Mouse (Mus musculus) megakaryocyte-erythroid progenitor cell, adult 5-6 weeks (primary cell): ENCODE measurements around the gene Xrcc1. TPM values are rescaled to one million over a fixed set of nuclear protein-coding genes. Genes with fewer than 3 reads are reported as not detected.
"Not testable (repeated sequence)": the region's sequence is repeated elsewhere in the genome, so short reads cannot be mapped to it uniquely, and the experiment has no call there.

ENCODE experiments used
- ATAC-seq: replicated peaks from 2 replicates; pipeline ENCODE4 v1.8.0; 2016; ENCODE audit warnings: mild to moderate bottlenecking, inconsistent platforms; ENCODE audit not compliant: severe bottlenecking, poor library complexity, low FRiP score, low TSS enrichment
- total RNA-seq, 2 experiments: library from RNA; stranded (forward) in 1 of 2; stranded (reverse) in 1 of 2; fragments of 200-1000, 215-1000 nt in 1 of 2; fragments of >200 nt in 1 of 2; fragmentation: Nextera tagmentation in 1 of 2; gene quantifications; 2 replicates each; pipeline ENCODE4 v1.2.3; 2014 to 2017

The Xrcc1 gene
- total RNA-seq (2014; fragmentation: Nextera tagmentation) (89.0 and 93.7 TPM in 2 replicates), total RNA-seq (2017) (20.7 and 36.6 TPM in 2 replicates)

DNA sequence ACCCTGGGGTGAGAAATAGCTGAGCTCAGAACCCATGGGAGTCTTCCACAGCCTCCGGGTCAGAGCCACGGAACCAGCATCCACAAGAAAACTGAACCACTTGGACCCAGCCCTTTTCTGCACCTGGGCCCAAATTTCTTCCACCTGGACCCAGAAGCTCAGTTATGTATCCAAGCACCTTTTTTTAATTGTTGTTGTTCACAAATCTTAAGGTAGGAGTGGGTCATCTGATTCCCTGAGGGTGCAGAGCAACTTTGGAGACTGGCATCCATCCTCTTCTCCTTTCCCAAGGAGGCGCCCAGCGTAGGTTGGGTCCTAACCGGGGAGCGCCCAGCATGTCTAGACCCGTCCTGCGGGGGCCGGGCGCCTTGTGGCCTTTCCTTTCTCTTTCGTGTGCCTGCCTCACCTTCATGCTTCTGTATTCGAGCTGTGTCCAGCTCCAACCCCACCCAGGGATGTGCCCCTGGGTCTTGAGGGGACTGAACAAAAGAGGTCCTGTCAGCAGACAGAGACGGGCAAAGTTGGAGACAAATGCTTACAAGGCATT lies at the start of gene Xrcc1, which contains the start of gene Pinlyp:
Gene Xrcc1 (plus strand): TSS at position 222 of the 547 bp plus-strand sequence.
Gene Pinlyp (minus strand): TSS at position 51 of the 547 bp plus-strand sequence.
- 0 out of 2 replicates have a peak, but pooled peaks have one; percentile 6 for ATAC-seq

DNA sequence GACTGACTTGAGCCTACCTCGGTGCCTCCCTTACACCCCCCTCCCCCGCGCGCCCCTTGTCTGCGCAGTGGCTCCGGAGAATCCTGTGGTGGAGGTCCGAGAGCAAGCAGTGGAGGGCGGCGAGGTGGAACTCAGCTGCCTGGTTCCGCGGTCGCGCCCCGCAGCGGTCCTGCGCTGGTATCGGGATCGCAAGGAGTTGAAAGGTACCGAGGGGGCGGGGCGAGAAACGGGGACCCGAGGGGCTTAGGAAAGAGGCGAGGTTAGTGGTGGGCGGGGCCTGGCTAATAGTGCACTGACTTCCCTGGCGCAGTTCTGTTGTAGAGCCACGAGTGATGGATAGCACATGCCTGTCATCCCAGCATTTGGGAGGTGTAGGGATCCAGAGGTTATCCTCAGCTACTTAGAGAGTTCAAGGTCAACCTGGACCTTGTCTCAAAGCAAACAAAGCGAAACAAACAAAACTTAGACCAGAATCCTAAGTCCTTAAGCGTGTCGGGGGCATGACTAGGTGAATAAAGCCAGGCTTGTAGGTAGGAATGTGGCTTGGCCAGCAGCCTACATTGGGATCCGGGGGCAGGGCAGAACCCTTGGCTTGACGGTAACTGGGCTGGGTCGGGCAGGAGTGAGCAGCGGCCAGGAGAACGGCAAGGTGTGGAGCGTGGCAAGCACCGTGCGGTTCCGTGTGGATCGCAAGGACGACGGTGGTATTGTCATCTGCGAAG lies 46.1 kb upstream of the Xrcc1 start:
- 0 out of 2 replicates have a peak, but pooled peaks have one; percentile 45 for ATAC-seq

DNA sequence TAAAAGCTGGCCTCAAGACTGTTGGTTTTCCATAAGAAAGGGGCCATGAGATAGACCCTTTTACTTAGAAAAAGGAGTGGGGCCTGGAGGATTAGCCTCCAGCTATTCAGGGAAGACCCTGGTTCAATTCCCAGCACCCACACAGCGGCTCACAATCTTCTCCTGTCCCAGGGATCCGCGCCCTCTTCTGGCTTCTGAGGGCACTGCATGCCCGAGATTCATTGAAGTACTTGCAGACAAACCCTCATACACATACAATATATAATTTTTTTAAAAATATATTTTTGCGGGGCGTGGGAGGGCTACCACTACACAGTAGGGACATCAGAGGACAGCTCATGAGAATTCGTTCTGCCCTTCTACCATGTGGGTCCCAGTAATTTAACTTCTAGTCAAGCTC lies 45.2 kb upstream of the Xrcc1 start:
- 0 out of 2 replicates have a peak, but pooled peaks have one; percentile 34 for ATAC-seq

DNA sequence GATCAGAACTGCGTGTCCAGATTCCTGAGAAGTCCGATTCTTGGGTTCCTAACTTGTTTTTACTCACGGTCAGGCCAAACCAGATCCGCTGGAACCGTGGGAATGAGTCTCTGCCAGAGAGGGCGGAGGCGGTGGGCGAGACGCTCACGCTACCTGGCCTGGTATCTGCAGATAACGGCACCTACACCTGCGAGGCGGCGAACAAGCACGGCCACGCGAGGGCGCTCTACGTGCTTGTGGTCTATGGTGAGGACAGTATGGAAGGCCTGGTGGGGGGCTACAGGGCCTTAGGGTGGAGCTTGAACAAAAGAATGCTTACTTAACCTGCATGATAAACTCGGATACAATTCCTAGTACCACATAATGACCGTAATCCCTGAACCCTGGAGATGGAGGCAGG lies 44.6 kb upstream of the Xrcc1 start:
- no peak for ATAC-seq

DNA sequence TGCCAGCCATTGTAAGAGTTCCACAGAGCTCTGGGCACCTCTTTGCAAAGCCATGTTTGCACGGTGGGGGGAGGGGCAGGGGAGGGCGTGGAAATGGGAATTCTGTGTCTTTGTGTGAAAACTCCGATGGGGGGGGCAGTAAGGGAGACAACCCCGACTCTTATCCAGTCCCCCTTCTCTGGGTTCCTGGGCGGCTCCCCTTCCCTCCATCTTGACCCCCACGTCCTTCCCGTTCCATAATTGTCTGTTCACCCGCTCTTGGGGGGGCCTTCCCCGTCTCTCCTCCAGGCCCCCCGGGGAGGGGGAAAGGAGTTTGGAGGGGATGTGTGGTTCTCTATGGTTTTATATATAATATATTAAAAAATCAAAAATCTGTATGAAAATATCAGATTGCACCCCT lies 42.1 kb upstream of the Xrcc1 start:
- no peak for ATAC-seq

DNA sequence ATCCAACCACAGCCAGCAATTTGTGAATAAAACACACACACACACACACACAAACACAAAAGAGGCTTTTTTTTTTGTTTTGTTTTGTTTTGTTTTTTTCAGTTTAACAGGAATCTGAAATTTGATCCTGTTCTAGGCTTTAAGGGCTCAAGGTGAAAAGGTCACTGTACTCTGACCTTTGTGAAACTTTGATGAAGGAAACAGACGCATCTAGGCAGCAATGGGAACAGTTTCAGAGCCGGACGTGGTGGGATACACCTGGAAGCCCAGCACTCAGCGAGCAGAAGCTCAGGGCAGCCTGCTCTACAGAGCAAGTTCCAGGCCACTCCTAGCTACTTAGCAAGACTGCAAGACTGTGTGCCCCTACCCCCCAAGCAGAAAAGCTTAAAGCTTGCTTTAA lies 41.2 kb upstream of the Xrcc1 start:
- ATAC-seq, result no peak

DNA sequence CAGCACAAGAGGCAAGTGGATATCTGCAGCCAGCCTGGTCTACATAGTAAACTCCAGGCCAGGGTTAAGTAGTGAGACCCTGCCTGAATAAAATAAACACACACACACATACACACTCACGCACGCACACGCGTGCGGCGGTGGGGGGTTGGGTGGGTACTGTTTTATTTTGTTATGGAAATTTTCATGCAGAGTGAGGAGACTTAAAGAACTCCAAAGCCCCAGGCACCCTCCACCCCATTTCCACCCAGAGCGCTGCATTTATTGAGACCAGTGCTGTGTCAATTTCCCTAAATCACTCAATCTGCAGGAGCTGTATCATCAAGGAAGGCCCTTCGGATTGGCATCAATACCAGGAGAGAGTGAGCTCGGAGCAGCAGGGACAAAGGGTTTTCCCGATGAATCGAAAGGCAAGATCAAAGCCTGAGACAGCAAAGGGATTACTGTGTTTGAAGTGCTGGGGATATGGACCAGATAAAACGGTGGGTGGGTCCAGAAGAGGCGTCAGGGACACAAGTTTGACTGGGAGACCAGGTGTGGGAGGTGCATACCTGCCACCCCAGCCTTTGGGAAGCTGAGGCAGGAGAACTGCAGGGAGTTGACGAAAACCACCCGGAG lies 40.5 kb upstream of the Xrcc1 start:
- no peak for ATAC-seq

DNA sequence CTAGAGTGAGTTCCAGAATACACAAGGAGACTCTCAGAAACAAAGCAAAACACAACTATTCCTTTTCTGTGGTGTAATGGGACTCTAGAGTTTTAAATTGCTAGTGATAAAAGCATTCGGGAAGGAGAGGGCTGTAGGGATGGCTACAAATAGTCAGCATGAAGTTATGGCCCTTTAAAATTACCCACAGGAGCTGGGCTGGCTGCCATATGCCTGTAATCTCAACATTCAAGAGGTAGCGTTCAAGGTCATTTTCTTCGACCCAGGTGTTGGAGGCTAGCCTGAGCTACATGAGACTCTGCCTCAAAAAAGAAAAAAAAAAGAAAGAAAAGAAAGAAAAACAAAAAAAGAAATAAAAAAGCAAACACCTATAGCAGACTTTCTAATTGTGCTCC lies 40.0 kb upstream of the Xrcc1 start:
- no peak for ATAC-seq

DNA sequence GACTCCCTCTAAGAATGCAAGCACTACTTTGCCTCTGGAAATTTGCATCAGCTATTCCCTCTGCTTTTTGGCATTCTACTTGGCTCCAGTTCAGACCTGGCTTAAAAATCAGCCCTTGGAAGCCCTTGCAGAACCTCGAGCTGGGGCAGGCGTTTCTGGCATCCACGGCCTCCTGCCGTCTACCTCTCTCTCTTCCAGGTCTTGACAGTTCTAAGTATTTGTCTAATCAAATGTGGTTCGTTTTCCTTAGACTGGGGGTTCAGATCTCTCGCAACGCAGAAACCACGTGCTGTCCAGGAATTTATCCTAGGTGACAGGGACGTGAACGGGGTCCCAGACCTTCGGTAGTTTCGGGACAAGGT lies 39.6 kb upstream of the Xrcc1 start:
- ATAC-seq, result no peak

DNA sequence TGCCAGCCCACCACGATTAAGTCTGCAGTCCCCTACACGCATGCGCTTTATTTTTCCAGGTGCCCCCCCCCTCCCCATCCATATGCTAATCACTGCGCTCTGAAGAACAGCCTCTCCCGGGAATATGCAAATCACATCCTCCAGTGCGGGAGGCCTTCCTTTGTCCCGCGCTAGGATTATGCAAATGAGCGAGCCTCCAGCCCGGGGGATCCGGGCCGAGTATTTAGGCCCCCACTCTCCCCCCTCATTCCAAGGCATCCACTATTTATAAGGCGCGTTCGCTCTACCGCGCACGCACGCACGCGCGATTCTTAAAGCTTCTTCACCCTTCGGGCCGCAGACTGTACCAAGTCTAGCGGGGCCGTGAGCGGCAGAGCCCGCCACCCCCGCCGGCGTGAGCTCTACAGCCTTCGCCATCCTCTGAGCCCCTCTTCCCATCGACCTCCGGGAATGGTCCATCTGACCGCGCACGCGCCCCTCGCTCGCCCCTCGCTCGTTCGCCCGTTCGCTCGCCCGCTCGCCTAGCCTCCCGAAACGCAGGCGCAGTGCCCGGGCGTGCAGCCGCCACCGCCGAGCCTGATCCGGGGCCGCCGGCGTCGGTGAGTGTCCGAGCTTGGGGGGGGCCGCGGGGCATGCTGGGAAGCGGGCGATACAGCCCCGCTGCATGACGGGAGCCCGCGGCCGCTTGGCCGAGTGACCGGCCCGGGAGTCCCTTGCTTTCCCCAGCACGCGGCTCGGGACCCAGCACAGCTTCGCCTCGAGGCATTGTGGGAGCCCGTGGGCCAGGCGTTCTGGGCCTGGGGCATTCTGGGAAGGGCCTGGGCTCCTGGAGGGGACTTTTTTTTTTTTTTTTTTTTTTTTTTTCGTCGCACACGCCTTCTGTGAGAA lies 39.0 kb upstream of the Xrcc1 start, which contains the start of gene Zfp428:
Gene Zfp428 (plus strand): TSS at position 169 of the 888 bp plus-strand sequence.
- ATAC-seq, result peak; percentile 51

DNA sequence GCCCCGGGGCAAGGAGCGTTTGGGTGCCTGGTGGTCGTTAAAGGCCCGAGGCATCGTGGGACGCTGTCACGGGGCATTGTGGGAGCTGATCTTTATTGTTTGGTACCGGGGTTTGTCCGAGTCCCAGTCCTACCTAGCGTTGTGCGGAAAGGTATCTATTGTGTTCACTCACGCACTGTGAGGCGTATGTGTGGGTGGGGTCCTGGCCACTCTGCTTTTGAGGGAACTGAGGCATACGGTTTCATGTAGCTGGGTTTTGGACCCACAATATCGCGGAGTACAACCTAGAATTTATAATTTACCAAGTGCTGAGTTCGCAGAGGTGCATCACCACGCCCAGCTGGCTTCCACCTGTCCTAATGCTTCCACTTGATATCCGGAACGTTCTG lies 38.4 kb upstream of the Xrcc1 start:
- no peak for ATAC-seq

DNA sequence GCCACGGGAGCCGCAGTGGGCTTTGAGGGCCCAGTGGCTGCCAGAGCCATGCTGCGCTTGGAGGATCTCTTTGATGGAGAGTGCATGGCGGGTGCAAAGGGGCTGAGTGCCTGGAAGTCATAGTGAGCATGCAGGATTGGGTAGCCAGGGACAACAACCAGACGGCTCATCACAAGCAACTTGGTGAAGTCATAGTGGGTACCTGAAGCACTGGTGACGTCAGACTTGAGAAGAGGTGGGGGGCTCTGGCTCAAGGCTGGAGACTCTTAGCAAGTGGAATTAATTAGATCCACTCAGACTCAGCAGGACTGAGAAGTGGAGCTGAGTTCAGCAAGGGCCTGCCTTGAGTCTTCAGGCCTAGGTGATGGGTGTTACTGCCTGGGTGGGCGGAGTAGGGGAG lies 33.7 kb upstream of the Xrcc1 start, which contains the start of gene AC161166.1:
Gene AC161166.1 (minus strand): TSS at position 101 of the 400 bp plus-strand sequence.
- no peak for ATAC-seq

DNA sequence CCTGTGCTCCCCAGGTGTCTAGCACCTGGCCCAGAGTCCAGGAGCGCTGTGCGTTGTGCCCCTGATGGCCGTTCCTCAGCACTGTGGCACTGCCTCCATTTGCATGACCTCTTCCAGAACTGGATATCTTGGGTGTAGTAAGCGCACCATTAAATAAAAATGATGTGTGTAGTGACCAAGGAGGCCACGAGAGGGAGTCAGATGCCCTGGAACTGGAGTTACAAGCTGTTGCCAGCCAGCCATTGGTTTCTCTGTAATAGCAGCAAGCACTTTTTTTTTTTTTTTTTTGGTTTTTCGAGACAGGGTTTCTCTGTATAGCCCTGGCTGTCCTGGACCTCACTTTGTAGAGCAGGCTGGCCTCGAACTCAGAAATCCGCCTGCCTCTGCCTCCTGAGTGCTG lies 29.8 kb upstream of the Xrcc1 start:
- ATAC-seq, result peak; percentile 56

DNA sequence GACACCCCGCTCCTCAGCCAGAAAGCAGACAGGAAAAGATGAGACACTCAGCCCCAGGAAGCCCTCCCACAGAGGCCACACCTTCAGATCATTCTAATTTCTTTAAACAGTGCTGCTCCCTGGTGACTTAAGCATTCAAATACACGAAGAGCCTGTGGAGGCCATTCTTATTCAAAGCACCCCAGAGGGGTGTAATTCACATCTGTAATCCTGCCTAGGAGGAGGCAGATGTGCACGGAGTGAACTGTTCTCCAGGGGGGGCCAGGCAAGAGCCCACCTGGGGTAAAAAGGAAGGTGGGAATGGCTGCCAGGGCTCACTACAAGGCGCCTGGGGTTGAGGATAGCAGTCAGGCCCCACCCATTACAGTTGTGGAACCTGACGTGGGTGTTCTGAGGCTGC lies 29.0 kb upstream of the Xrcc1 start:
- ATAC-seq, result no peak

DNA sequence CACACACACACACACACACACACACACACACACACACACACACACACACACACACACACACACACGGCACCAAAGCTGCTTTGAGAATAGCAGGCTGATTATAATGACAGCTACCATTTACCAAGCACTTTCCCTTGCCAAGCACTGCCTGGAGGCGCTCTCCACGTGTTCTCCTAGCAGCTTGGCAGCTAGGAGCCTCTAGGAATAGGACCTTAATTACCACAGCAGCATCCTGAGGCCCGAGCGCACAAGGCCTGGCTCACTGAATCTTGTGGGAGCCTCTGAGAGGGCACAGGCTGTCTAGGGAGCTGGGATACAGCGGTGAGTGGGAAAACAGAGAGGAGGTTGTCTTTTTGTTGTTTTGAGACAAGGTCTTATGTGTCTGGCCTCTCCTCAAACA lies 28.4 kb upstream of the Xrcc1 start:
- no peak for ATAC-seq

DNA sequence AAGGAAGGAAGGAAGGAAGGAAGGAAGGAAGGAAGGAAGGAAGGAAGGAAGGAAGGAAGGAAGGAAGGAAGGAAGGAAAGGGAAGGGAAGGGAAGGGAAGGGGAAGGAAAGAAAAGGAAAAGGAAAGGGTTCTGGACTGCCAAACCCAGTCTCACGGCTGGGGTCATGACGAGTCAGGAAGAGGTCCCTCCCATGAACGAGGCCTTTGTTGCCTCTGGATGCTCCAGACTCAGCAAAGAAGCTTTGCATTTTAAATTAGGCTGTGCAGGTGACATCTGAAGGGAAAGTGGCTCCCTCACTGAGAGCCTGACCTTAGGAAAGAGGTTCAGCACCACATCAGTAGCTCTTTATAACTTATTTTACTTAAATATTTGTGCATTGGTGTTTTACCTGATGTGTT lies 27.0 kb upstream of the Xrcc1 start:
- no peak for ATAC-seq

DNA sequence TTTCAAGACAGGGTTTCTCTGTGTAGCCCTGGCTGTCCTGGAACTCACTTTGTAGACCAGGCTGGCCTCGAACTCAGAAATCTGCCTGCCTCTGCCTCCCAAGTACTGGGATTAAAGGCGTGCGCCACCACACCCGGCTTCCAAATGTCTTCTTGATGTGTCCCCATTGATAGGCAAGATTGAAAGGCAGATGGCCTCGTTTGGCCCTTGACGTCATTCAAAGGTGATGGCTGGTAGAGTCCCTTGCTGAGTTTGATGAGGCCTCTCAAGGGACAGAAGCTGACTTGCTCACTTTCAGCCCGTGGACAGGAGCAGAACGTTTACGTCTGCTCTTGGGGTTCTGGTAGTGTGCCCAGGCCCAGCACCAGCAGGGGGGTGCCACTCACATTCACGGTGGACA lies 26.0 kb upstream of the Xrcc1 start:
- not testable (repeated sequence) for ATAC-seq

DNA sequence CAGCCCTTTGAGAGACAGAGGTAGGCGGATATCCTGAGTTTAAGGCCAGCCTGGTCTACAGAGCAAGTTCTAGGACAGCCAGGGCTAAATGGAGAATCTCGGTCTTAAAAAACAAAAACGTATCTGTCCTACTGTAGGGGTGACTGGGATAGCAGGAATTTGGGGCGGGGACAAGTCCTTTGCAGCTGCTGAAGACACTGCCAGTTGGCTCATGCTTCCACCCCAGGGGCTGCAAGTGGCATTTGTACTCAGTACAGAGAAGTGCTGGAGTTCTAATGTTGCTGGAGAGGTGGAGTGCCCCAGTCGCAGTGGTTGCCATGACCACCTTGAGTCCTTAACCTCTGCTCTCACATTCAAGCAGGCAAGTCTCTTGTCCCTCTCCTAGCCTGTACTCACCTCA lies 23.3 kb upstream of the Xrcc1 start:
- no peak for ATAC-seq

DNA sequence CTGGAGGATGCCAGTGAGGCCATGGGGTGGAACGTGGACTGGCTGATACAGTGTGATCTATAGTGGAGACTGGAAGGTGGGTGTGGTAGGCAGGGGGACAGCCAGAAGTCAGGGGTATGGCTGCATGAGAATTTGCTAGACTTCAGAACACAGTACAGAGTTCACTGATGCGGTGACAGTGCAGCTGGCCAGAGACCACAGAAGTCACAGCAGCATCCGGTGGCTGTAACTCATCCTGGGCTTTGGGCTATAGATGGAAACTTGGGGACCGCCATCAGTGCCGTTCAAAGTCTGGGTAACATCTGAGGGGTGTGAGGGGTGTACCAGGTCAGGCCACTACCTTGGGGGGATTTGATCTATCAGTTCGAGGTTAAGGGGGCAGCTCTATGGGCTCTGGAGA lies 22.4 kb upstream of the Xrcc1 start:
- no peak for ATAC-seq

DNA sequence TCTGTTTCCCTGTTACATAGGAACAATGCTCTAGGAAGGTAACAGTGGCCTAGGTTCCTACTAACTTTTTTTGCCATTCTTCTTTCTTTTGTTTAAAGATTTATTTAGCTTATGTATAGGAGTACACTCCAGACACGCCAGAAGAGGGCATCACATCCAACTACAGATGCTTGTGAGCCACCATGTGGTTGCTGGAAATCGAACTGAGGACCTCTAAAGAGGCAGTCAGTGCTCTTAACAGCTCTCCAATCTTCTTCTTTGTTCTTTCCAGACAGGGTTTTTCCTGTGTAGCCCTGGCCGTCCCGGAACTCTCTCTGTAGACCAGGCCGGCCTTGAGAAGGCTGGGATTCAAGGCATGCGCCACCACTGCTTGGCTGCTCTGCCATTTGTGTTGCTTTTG lies 21.1 kb upstream of the Xrcc1 start:
- no peak for ATAC-seq
